Mouse (Mus musculus) liver, embryonic 14.5 days (tissue): ENCODE measurements around the gene Gtpbp1.

Experiments used
- CTCF ChIP-seq: IDR thresholded peaks from 2 replicates; pipeline ENCODE4 v1.5.1; 2016; ENCODE audit warnings: antibody characterized with exemption, low read depth, control low read depth
- EP300 ChIP-seq: IDR thresholded peaks from 2 replicates; pipeline ENCODE4 v1.6.1; 2016; ENCODE audit warnings: antibody characterized with exemption, low read depth

DNA sequence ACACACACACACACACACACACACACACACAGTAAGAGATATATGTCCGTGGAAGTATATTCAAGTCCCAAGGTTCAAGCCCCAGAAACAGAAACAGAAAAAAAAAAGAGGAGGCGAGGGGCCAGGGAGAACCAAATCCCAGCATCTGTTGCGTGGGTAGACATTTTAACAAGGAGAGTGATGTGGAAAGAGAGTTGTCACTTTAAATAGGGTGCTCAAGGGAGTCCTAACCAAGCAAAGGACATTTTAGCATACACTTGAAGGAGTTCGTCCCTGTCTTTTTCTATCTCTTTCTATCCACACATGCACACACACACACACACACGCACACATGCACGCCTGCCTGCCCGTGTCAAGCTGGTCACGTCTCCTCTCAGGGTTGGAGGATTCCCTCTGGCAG, 26.0 kb upstream of the Gtpbp1 start:
- TF ChIP-seq CTCF: no peak
- no peak for TF ChIP-seq EP300
